Mouse (Mus musculus): ENCODE measurements around the gene Foxi1. TPM values are rescaled to one million over a fixed set of nuclear protein-coding genes. Genes with fewer than 3 reads are reported as not detected.

Foxi1 gene
- total RNA-seq, 2 experiments from 2014 or later = not detected

GRCm38 (mm10) chr11:34158916-34159315 is 49.0 kb downstream of the Foxi1 start:
- no peak for DNase-seq

GRCm38 (mm10) chr11:34155235-34155634 is 52.7 kb downstream of the Foxi1 start:
- no peak for DNase-seq

Other genes starting within 250 kb of the Foxi1 start
- under 1 TPM; 0.12 to 0.42 TPM for gene Kcnmb1, start 245.1 kb downstream of the Foxi1 start, total RNA-seq (2021)
- gene Kcnip1, start 214.9 kb downstream of the Foxi1 start, total RNA-seq (2021) = 1 to 10 TPM; 3.9 to 4.8 TPM
- gene Lcp2, start 161.2 kb downstream of the Foxi1 start, total RNA-seq (2021) = 1 to 10 TPM; 5.0 to 5.5 TPM
- gene 4930469K13Rik, start 109.5 kb downstream of the Foxi1 start, total RNA-seq (2021) = not detected
- under 1 TPM in 1 of 2 experiments, not detected in 1; 0.30 TPM for gene Fam196b, start 106.7 kb upstream of the Foxi1 start, total RNA-seq (2021)

All from adrenal gland, postnatal 10 days (tissue).